Mouse (Mus musculus) erythroblast, embryonic 14.5 days (primary cell): Measurements from ENCODE around the gene Atad5.

Experiments
- GATA1 ChIP-seq: IDR thresholded peaks from 2 replicates; pipeline ENCODE4 v1.6.1; 2012; ENCODE audit warnings: low read length, inconsistent platforms, mixed read lengths
- TAL1 ChIP-seq: IDR thresholded peaks from 3 replicates; pipeline ENCODE4 v1.6.1; 2012; ENCODE audit warnings: low read length, inconsistent platforms, mixed read lengths

GRCm38 (mm10) chr11:80042615-80043418, 46.4 kb upstream of the Atad5 start:
- TF ChIP-seq TAL1 (no peak), GATA1 (no peak)
